Mouse (Mus musculus) myocyte (in vitro differentiated cells): ENCODE measurements around the gene Fggy.

Experiments used
- E2F4 ChIP-seq: IDR thresholded peaks from one replicate; pipeline ENCODE4 v1.6.1; 2011; ENCODE audit warnings: mild to moderate bottlenecking, control low read depth, moderate library complexity; ENCODE audit not compliant: insufficient read depth
- MAX ChIP-seq: IDR thresholded peaks from one replicate; pipeline ENCODE4 v1.6.1; 2011; ENCODE audit warnings: low read depth, mild to moderate bottlenecking, control low read depth
- MYOD1 ChIP-seq, 3 experiments: IDR thresholded peaks; one replicate each; pipeline ENCODE4 v1.6.1; 2011; ENCODE audit warnings: control low read depth in 2 of 3, low read depth in 2 of 3, mild to moderate bottlenecking in 2 of 3, moderate library complexity in 1 of 3; ENCODE audit not compliant: insufficient read length in 2 of 3, control insufficient read depth in 1 of 3
- POLR2A ChIP-seq: IDR thresholded peaks from one replicate; pipeline ENCODE4 v1.6.1; 2011; ENCODE audit warnings: low read depth, mild to moderate bottlenecking, control low read depth, moderate library complexity; ENCODE audit not compliant: insufficient read length
- POLR2AphosphoS2 ChIP-seq: IDR thresholded peaks from one replicate; pipeline ENCODE4 v1.6.1; 2011; ENCODE audit warnings: low read depth, control low read depth; ENCODE audit not compliant: insufficient read length
- REST ChIP-seq: IDR thresholded peaks from one replicate; pipeline ENCODE4 v1.6.1; 2011; ENCODE audit warnings: mild to moderate bottlenecking, control low read depth, moderate library complexity; ENCODE audit not compliant: insufficient read depth, insufficient read length
- TCF12 ChIP-seq: IDR thresholded peaks from one replicate; pipeline ENCODE4 v1.6.1; 2011; ENCODE audit warnings: mild to moderate bottlenecking, control low read depth; ENCODE audit not compliant: poor library complexity, insufficient read depth, severe bottlenecking
- TCF3 ChIP-seq: IDR thresholded peaks from one replicate; pipeline ENCODE4 v1.6.1; 2011; ENCODE audit warnings: low read depth, control low read depth; ENCODE audit not compliant: insufficient read length
- USF1 ChIP-seq: IDR thresholded peaks from one replicate; pipeline ENCODE4 v1.6.1; 2011; ENCODE audit warnings: low read depth, mild to moderate bottlenecking, control low read depth, moderate library complexity

DNA sequence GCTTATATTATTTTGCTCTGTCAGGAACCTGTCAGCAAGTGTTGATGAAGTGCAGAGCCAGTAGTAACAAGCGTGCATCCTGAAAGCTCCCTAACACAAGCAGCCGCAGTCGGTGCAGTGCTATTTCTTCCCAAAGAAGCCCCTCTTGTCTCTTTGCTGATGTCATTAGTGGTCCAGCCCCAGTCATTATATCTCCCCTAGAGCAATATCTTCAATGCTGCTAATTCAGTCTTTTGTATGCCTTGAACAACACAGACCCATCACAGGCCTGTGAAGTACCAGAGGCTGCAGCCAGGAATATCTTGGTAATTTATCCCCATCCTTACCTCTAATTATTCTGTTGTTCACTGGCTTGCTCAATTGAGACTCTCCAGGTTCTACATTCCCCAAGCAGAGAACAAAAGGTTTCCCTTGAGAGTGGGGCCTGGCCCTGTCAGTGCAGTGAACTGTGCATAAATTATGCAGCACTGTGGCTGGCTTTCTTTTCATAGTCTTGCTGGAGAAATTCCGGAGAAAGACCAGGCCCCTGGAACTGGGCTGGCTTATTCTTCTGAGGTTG, 127.3 kb downstream of the Fggy start:
- no peak for TF ChIP-seq POLR2A
- TF ChIP-seq MAX: no peak
- TF ChIP-seq TCF3: no peak
- no peak for TF ChIP-seq POLR2AphosphoS2
- no peak for TF ChIP-seq USF1
- TF ChIP-seq E2F4: no peak
- no peak for TF ChIP-seq TCF12
- no peak for TF ChIP-seq MYOD1 (IDR thresholded peaks at IDR 0.05; ENCODE audit: control insufficient read depth in 1 of 3, insufficient read length in 2 of 3, low read depth in 2 of 3)
- no peak for TF ChIP-seq REST
